Mouse (Mus musculus) layer of hippocampus, adult 18-20 months (tissue): ENCODE results near the gene Sft2d1. TPM values are rescaled to one million over a fixed set of nuclear protein-coding genes. Genes with fewer than 3 reads are reported as not detected.

Experiments
- DNase-seq, 2 experiments: peaks; one replicate each; pipeline ENCODE4 v3.0.0; 2022; ENCODE audit warnings: low spot score in 2 of 2
- long read RNA-seq: library from polyadenylated mRNA; stranded (forward); transcript quantifications from one replicate; pipeline ENCODE4 v2.0.0, GENCODE M21; 2021
- total RNA-seq, 2 experiments: library from RNA; stranded (reverse); gene quantifications; 2 replicates each; pipeline ENCODE4 v1.2.3; 2021

Sft2d1 gene
- total RNA-seq, result 10 to 100 TPM; 52.1 to 53.9 TPM
- long read RNA-seq, transcript Sft2d1-209 (8 exons, 1,049 nt), result major isoform, 11 of 20 reads
- long read RNA-seq, partial matches to known transcripts, result 3 of 20 reads
- long read RNA-seq, other reads (novel, unspliced or antisense), result 6 of 20 reads

DNA sequence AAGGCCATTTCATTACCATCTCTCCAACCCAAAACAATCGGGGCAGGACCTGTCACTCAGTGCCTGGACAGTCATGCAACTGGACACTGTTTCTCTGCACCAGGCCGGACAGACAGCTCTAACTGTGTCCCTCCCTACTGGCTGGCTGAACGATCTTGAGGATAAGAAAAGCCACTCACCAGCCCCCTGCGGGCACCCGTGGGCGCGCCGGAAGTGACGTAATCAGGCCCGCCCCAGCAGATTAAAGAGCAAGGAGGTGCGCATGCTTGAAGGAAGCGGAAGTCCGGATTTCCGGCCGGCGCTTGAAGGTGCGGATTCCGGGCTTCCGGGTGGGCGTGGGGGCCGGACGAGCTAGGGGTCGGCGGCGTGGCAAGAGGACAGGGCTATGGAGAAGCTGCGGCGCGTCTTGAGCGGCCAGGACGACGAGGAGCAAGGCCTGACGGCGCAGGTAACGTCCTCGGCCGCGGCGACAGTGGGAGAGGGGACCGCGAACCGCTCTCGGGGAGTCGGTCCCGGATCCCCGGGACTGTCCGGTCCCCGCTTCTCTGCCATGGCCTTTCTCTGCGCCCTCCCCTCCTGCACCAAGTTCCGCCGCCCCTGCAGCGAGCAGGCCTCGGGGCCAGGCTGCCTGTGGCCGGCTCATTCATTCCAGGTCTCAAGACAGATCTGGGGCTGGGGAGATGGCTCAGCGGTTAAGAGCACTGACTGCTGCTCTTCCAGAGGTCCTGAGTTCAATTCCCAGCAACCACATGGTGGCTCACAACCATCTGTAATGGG lies at the start of gene Sft2d1:
Gene Sft2d1, plus strand, starts transcription at position 265 of the 777 bp plus-strand sequence.
- DNase-seq, result peak; percentile 97 to 98

DNA sequence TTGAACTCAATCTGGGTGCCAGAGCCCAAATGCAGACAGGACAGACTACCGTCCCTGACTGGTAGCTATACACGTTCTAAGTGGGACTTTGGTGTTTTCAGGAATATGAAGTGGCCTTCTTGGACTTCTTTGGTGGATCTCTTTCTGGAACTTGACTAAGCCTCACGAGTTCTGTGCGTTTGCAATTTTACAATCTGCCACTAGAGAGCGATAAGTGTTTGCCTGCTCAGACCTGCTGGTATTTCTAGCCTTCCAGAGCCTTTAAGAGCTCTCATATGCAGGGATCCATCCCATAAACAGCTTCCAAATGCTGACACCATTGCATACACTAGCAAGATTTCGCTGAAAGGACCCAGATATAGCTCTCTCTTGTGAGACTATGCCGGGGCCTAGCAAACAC lies 46.3 kb upstream of the Sft2d1 start:
- peak; percentile 28 to 85 for DNase-seq

DNA sequence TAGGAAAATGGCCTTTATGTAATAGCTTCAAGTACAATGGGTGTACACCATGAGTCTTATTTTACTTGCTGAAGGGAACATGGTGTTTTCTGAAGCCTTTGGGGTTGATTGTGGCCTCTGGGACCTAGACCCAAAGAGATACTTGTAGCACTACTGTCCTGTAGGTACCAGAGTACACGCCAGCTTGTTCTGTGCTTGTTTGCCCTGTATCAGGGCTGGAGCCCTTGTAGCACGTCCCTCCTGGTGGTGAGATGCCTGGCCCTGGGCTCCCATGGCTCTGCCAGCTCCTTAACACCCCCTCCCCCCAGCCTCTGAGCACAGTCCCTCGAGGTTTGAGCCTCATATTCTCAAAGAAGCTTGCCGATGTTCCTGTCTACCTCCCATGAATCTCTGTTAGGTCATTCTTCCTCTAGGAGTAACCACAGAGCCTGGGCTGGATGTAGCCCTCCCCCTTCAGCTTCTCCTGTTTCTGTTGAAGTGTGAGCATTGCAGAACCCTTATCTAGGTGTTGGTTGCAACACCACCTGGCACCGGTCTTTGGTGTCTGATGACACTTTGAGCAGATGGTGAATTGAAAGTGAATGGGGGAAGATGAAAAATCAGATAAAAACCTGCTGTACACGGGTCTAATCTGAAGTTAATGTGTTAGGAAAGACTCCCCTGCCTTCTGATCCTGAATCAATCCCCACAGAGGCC lies 38.7 kb upstream of the Sft2d1 start:
- DNase-seq, result no peak

DNA sequence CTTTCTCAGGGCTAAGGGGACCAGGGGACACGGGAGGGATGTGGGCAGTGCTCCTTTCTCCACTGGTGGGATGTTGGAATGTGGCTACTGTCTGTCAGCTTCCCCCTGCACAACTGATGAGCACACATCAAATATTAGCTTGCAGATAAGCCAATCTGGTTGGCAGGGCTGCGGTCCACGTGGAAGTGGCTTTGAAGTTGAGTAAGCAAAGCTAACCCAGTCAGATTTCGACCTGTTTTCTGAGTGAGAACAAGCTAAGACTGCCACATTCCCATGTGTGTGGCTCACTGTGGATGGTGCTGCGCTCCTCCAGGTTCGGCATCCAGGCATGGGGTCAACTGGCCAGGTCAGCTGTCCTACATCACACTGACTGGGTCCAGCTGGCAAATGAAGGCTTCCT lies 38.0 kb upstream of the Sft2d1 start:
- no peak for DNase-seq

DNA sequence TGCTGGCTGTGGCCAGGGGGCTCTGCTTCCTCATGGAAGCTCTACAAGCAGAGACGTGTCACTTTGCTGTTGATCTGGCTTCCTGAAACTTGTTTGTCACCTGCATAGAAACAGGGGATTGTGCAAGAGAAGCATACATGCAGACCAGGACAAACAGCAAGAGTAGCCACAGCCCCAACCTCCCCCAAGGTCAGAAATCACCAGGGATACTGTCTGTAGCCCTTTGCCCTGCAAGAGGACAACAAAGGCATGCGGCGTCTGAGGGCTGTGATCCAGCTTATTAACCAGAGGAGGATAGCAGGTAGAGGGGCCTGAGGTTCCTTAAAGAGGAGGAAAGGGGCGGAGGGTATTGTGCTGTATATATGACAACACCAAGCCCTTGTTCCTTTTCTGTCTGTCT lies 34.8 kb upstream of the Sft2d1 start:
- no peak for DNase-seq

DNA sequence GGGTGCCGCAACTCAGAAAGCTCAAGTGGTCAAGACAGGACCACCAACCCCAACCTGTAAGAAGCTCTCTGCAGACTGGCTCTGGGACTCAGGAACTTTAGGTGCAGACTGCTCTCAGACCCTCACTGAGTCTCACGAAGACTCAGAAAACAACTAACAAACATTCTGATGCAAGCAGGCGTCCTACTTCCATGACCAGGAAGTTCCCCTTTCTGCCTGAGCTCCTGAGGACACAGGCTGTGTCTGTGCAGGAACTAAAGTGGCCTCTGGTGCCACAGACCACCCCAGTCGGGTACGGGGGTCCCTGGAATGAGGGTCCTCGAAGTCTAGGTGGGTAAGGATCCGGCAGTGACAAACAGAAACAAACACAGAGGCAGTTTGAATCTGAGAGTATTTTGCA lies 34.2 kb upstream of the Sft2d1 start:
- no peak for DNase-seq

DNA sequence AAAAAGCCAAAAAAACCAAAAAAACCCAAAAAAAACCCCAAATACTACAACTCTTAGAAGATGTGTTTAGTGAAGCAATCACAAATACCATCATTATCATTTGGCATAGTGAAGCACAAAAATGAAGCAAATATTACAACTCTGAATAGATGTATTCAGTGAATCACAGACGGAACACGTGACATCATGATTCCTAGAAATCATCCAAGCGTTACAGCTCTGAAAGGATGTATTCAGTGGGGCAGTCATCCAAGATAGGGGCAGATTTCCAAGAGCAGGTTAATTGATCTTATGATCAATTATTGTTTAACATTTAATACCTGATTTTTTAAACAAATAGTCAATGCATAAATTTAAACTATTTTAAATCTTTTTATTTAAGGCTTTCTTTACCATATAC lies 33.6 kb upstream of the Sft2d1 start:
- no peak for DNase-seq

DNA sequence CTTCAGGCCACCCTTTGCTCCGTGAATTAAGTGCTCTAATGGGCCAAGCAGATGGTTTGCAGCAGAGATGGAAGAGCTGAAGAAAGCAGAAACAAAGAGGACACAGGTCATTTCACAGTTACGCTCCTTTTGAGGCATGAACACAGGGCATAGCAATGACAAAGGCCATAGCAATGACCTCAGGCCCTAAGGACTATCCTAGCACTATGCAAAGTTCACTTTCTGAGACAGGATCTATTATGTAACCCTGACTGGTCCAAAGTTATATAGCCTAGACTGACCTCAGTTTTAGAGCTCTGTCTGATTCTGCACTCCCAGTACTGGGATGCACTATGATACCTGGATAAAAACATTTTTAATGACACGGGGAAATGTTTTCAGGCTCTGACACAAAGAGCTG lies 32.5 kb upstream of the Sft2d1 start:
- DNase-seq, result no peak

DNA sequence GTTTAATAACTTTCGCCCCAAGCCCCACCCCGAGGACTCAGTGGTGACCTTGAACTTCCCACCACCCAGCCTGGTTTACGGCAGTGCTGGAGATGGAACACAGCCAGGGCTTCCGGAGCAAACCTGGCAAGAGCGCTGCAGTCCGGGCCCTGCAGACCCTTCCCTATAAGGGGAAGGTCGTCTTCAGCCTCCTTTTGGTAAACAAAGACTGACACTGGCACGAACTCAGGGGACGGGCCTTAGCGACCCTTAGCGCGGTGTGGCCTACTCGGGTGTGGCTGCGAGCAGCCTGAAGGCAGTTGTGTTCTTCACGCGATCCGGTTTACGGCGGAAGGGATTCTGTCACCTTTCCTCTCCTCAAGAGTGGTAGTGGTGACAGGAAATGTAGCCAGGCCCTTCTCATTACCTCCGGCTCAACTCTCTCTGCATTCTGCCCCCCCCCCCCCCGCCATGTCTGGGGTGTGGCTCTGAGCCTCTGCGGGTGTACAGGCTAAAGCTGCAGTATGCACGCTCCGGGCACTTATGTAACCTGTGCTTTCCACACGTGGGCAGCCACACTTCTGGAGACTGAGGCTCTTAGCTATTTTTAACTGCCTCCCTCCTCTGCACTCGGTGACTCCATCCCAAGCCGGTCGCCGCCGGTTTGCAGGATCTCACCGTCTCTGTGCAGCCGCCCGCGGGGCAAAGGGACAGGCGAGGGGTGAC lies 27.9 kb upstream of the Sft2d1 start, which contains the start of gene Mpc1:
Gene Mpc1, plus strand, starts transcription at position 84 of the 705 bp plus-strand sequence.
- peak; percentile 82 to 91 for DNase-seq

DNA sequence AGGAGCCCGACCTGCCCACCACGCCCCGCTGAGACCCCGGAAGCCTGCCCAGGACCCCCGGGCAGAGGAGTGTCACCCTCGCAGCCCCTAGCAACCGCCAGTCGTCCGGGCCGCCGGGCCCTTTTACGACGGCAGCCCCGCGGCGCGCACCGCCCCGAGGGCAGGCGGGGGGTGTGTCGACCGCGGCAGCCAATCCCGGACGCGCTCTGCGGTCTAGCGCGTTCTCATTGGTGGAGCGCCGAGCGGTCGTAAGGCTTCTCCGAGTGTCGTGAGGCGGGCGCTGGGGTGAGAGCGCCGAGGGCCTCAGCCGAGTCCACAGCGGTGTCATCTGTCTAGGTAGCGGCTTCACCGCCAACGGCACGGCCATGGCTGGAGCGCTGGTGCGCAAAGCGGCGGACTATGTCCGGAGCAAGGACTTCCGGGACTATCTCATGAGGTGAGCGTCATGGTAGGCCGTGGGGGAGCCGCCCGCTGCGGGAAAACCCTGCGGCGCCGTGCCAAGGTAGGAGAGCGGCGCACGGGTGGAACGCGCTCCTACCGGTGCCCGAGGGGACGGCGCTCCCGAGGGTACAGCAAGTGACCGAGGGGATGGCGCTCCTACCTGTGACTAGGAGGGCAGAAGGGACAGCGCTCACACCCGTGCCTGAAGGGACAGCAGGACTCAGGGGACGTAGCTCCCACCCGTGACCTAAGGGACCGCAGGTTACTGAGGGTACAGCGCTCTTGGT lies 27.2 kb upstream of the Sft2d1 start:
- peak; percentile 94 to 97 for DNase-seq

DNA sequence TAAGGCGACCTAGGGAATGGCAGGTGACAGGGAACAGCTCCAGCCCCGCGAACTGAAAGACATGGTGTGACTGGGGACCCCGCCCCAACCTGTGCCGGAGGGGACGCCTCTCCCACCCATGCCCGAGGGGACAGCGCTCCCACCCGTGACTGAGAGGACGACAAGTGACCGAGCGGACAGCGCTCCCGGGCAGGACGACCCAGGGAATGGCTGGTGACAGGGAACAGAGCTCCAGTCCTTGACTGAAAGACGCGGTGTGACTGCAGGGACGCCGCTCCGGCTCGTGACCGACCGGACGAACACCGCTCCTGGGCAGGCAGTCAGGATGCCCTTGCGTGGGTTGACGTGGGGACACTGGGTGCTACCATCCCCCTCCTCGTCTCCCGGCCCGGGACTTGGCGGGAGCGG lies 26.6 kb upstream of the Sft2d1 start:
- DNase-seq, result peak in 1 of 2 experiments; percentile 21

DNA sequence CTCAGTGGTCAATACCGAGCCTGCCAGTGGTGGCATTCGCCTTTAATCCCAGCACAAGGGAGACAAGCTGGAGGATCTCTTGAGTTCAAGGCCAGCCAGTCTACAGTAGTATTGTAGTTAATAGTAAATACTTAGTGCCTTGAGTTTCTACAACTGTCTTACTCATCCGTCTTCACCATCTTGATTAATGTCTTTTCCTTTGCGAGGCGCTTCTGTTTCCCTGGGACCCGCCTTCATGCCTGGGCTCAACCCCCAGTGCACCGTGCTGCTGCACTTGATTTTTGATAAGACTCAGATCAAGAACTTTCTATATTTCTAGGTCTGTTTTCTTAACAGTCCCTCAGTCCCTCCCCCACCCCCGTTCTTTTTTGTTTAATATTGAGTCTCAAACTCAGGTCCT lies 25.8 kb upstream of the Sft2d1 start:
- no peak for DNase-seq

DNA sequence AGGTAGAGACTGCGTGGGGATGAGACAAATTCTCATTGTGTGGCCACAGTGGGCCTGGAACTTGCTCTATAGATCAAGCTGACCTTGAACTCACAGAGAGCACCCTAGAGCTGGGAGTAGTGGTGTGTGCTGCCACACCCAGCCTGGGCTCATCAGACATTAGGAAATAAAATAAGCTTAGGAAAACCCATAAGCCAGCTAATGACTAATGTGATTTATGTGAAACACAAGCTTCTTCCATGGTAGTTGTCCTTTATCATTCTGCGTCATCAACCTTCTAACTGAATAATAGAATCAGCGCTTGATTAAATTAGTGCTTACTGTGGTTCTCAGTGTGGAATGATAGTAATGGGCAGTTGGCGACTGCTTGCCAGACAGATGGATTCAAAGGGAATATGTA lies 23.9 kb upstream of the Sft2d1 start:
- no peak for DNase-seq

DNA sequence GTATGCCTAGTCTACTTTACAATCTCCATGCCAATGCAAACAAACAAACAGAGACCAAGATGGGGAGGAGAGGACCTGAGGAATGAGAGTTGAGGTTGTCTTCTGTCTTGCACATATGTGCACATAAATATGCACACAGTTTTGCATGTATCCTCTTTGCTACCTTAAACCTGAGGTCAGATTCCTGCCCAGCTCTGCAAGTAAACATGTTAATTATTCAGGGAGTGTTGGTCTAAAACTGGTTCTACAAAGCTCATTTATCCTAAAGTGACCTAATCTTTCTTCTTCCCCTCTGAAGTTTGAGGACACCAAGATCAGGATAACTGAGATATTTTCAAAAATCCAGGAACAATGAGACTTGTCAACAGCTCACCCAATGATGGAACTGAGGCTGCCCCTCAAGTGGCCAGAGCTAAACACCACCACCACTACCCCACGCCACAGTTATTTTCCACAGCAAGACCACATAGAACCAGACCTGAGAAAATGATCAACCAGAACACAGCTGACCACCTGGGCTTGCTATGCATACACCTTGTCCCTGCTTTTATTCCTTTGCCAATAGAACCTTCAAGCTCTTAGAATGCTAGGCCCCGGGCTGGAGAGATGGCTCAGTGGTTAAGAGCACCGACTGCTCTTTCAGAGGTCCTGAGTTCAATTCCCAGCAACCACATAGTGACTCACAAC lies 20.8 kb upstream of the Sft2d1 start:
- DNase-seq, result no peak

DNA sequence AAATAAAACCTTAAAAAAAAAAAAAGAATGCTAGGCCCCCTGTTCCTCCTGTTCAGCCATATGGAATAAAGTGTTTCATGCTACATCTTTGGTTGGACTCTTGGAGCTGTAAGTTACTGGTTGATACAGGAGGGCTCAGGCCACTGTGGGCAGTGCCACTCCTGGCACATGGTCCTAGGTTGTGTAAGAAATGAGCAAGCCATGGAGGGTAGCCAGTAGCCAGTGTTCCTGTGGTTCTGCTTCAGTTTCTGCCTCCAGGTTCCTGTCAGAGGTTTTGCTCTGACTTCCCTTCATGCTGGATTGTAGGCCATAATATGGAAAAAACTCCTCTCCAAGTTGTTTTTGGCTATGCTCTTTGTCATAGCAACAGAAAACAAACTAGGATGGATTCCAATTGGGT lies 20.2 kb upstream of the Sft2d1 start:
- DNase-seq, result no peak

DNA sequence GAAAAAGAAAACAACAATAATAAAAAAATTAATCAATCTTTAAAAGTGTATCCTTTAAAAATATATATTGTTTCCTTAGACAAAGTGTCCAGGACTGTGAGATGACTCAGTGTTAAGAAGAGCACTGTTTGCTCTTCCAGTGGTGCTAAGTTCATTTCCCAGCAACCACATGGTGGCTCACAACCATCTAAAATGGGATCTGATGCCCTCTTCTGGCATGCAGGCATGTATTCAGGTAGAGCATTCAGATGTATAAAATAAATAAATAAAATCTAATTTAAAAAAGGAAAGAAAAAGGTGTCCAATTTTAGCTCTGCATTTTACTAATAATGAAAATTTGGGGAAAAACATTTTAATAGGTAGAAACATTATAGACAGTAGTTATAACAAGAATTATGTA lies 15.1 kb upstream of the Sft2d1 start:
- no peak for DNase-seq

DNA sequence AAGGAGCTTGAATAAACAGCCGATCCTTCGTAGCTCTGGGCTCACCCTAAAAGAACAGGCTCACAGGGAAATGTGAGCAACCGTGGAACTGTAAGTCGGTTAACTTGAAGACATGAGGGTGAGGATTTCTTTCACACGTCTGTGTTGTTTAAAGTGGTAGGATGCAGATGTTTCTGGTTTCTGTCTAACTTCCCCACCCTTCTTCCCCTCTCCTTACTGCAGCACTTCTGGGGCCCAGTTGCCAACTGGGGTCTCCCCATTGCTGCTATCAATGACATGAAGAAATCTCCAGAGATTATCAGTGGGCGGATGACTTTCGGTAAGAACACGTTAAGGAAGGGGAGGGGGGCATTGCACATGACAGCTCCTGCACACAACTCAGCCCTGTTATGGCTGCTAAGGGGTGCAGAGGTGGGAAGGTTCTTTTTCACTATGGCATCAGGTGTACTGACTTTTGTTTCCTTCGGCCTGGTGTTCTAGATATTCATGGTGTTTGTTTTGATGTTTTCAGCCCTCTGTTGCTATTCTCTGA lies 14.5 kb upstream of the Sft2d1 start:
- no peak for DNase-seq

DNA sequence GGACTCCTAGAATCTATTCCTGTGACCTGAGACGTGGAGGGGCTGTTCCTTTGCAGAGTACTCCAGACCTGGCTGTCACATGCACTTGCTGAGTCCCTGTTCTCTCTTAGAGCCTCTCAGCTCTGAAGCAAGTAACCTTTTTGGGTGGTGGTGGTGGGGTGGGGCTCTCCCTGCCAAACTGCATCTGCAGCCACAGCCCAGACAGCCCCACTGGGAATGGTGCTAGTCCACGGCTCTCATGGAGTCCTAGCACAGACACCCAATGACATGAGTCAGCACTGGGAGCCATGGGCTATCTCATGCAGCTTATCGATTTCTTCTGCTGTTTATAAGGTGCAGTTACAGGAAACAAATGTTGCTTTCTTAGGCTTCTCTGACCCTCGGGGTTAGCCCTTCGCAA lies 13.2 kb upstream of the Sft2d1 start:
- DNase-seq, result no peak

DNA sequence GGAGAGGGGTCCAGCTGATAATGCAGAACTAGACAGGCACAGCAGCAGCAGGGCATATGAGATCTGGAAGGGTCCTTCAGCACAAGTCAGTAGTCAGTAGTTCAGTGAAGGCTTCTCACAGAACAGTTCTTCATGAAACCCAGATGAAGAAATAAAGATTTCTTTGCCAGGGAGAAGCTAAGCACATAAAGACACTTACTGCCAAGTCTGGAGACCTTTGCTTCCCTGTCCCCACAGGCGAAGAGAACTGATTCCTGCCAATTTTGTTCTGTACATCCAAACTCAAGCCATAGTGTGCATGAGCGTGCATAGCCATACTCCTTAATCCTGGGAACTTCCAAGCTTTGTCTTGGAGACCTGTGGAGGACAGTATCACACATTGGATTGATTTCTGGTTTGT lies 12.6 kb upstream of the Sft2d1 start:
- DNase-seq, result no peak

DNA sequence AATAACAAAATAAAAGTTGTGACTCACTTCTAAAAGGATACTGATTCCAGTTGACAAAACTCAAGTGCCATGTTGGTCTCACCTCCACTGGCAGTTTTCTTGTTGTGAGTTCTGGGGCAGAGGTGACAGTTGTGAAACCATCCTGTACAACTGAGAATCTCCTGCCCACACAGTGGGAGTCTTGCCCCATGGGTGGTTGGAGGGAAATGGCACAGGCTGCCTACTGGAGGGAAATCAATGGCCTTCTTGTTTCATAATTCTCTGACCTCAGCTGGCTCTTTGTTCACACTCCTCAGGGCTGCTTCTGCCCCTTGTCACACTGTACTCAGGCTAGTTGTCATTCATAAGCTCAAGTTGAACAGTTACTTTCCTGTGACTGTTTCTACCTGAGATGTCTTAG lies 11.4 kb upstream of the Sft2d1 start:
- DNase-seq, result no peak
